Mouse (Mus musculus): ENCODE measurements around the gene Asb15.

- TF ChIP-seq CTCF (IDR thresholded peaks at IDR 0.05; ENCODE audit: insufficient read depth, low read depth, low read length) (no peak), POLR2A (IDR thresholded peaks at IDR 0.05; ENCODE audit: insufficient read depth, low read depth, low read length) (no peak)
Measured at GRCm38 (mm10) chr6:24604289-24604688, 76.3 kb downstream of the Asb15 start.
